ENCODE assay signal across 16 mouse cellular contexts in the genomic region with DNA sequence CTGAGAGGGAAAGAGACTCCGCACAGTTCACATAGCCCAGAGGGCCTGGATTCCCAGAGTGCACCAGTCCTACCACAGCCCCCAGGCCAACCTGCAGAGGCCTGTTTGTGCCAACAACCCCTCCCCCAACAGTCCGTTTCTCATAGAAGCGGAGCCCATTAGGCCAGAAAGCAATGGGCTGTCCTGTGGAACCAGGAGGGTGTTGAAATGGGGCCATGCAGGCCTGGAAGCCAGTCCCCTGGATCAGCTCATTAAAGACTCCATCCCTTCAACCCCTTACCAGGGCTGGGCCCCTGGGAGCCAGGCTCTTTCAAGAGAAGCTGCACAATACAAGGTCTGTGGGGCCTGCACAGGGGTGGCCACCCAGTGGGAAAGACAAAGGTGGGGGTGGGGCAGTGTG. TPM values are rescaled to one million over a fixed set of nuclear protein-coding genes. Genes with fewer than 3 reads are reported as not detected.
A peak's percentile ranks its signal among the peaks of the same experiment; 100 is the strongest.
DNase-seq lines count a peak whose midpoint lies in the region; ATAC-seq and TF ChIP-seq lines count a peak whose summit lies in the region.
"Had no signal": no experiment of that assay in that cellular context is flagged by ENCODE, and none has a peak within 500 bp of the region (broad histone marks: within the 10 kb centered on the region; RNA-seq: fewer than 3 reads in every experiment).

No protein-coding gene starts in this region.

- peak overlapping the region; percentile 66 for H3K27ac ChIP-seq in layer of hippocampus, adult 2 months
- H3K27ac ChIP-seq in forebrain, embryonic 11.5 days (ENCODE audit: low read depth, low read length), result peak overlapping the region; percentile 95
- H3K27ac ChIP-seq in hindbrain, postnatal 0 days, result no peak overlapping the region
- H3K27ac ChIP-seq in midbrain, embryonic 15.5 days, result peak overlapping the region; percentile 28
- H3K27ac ChIP-seq: gastrocnemius, adult 2 months; kidney, embryonic 15.5 days; stomach, postnatal 0 days had no signal

- peak; percentile 94 for ATAC-seq in forebrain, embryonic 11.5 days (replicated peaks; ENCODE audit: low FRiP score)
- peak; percentile 19; the same call in 1 of the 2 replicates for ATAC-seq in hindbrain, postnatal 0 days
- ATAC-seq in midbrain, embryonic 15.5 days (replicated peaks), result 0 out of 2 replicates have a peak, but pooled peaks have one; percentile 30

- peak overlapping the region; percentile 12; the same call in 1 of the 2 replicates for H3K9ac ChIP-seq in forebrain, embryonic 11.5 days (ENCODE audit: low read length)
- no peak overlapping the region for H3K9ac ChIP-seq in hindbrain, postnatal 0 days (replicated peaks; ENCODE audit: low read length)
- no peak overlapping the region for H3K9ac ChIP-seq in midbrain, embryonic 15.5 days
- H3K9ac ChIP-seq: kidney, embryonic 15.5 days had no signal

- no peak overlapping the region for H3K4me2 ChIP-seq in forebrain, embryonic 11.5 days (ENCODE audit: low read depth, low read length, severe bottlenecking)
- no peak overlapping the region for H3K4me2 ChIP-seq in hindbrain, postnatal 0 days (ENCODE audit: low read depth, low read length)
- no peak overlapping the region for H3K4me2 ChIP-seq in midbrain, embryonic 15.5 days
- H3K4me2 ChIP-seq: kidney, embryonic 15.5 days had no signal

- peak; percentile 53 to 80 for DNase-seq in layer of hippocampus, adult 2 months (ENCODE audit: low spot score in 2 of 2)
- DNase-seq in layer of hippocampus, postnatal 25 days (ENCODE audit: extremely low spot score in 1 of 2, low spot score in 1 of 2), result no peak
- peak; percentile 90 for DNase-seq in forebrain, embryonic 11.5 days (ENCODE audit: low spot score)
- DNase-seq in hindbrain, postnatal 0 days (ENCODE audit: low spot score), result peak; percentile 38
- no peak for DNase-seq in kidney, postnatal 10 days
- no peak for DNase-seq in kidney, adult 9 months
- DNase-seq in adrenal gland, adult (ENCODE audit: inconsistent age in 2 of 2, low spot score in 1 of 2), result no peak
- DNase-seq: adrenal gland, postnatal 36 days; gastrocnemius, adult 2 months; heart, postnatal 10 days; liver; lung, postnatal 36 days had no signal

- no peak for TF ChIP-seq CTCF in layer of hippocampus, adult 2 months (conservative IDR thresholded peaks at IDR 0.05)
- TF ChIP-seq CTCF in hindbrain, postnatal 0 days (IDR thresholded peaks at IDR 0.05; ENCODE audit: low read depth), result no peak

- H3K4me1 ChIP-seq in forebrain, embryonic 11.5 days (replicated peaks; ENCODE audit: control insufficient read depth, insufficient read depth, low read length), result peaks cover 23% of the 10 kb centered on the region; the same call in 1 of the 2 replicates
- H3K4me1 ChIP-seq in hindbrain, postnatal 0 days (ENCODE audit: insufficient read depth, low read length), result peaks cover 12% of the 10 kb centered on the region; the same call in 1 of the 2 replicates
- H3K4me1 ChIP-seq in midbrain, embryonic 15.5 days, result peaks cover 14% of the 10 kb centered on the region

- H3K9me3 ChIP-seq in forebrain, embryonic 11.5 days (ENCODE audit: control insufficient read depth, low read length), result no peaks in the 10 kb centered on the region
- H3K9me3 ChIP-seq in hindbrain, postnatal 0 days (ENCODE audit: low read length), result no peaks in the 10 kb centered on the region
- no peaks in the 10 kb centered on the region for H3K9me3 ChIP-seq in midbrain, embryonic 15.5 days
- H3K9me3 ChIP-seq: kidney, embryonic 15.5 days had no signal

- 20% methylated on average over 3 of the region's 3 CpGs for WGBS in forebrain, embryonic 11.5 days
- 28% methylated on average over 3 of the region's 3 CpGs for WGBS in hindbrain, postnatal 0 days
- 27% methylated on average over 3 of the region's 3 CpGs for WGBS in midbrain, embryonic 15.5 days

- peaks cover 13% of the 10 kb centered on the region; the same call in 1 of the 2 replicates for H3K36me3 ChIP-seq in forebrain, embryonic 11.5 days (ENCODE audit: control insufficient read depth, insufficient read depth, low read length)
- peaks cover 56% of the 10 kb centered on the region for H3K36me3 ChIP-seq in hindbrain, postnatal 0 days (ENCODE audit: insufficient read depth, low read length)
- peaks cover 54% of the 10 kb centered on the region for H3K36me3 ChIP-seq in midbrain, embryonic 15.5 days (replicated peaks)
- H3K36me3 ChIP-seq: kidney, embryonic 15.5 days had no signal

- no peak overlapping the region for H3K4me3 ChIP-seq in layer of hippocampus, adult 2 months
- no peak overlapping the region for H3K4me3 ChIP-seq in forebrain, embryonic 11.5 days (ENCODE audit: low read depth, low read length)
- H3K4me3 ChIP-seq in hindbrain, postnatal 0 days (ENCODE audit: low read length), result no peak overlapping the region
- H3K4me3 ChIP-seq in midbrain, embryonic 15.5 days, result no peak overlapping the region
- H3K4me3 ChIP-seq: gastrocnemius, adult 2 months; kidney, embryonic 15.5 days had no signal

- no peaks in the 10 kb centered on the region for H3K27me3 ChIP-seq in forebrain, embryonic 11.5 days (ENCODE audit: control insufficient read depth, insufficient read depth, low read length)
- no peaks in the 10 kb centered on the region for H3K27me3 ChIP-seq in hindbrain, postnatal 0 days (ENCODE audit: insufficient read depth, low read length)
- H3K27me3 ChIP-seq in midbrain, embryonic 15.5 days (replicated peaks), result no peaks in the 10 kb centered on the region
- H3K27me3 ChIP-seq: kidney, embryonic 15.5 days had no signal

RNA-seq across cellular contexts. Expression of gene Kif1a, which starts 22.1 kb away (rescaled TPM):
- total RNA-seq in layer of hippocampus, adult 2 months (2021), result 100 to 1,000 TPM; 609 to 644 TPM
- total RNA-seq in layer of hippocampus, postnatal 25 days (2021), result 100 to 1,000 TPM; 592 to 639 TPM
- 79.7 and 86.0 TPM in 2 replicates for polyA plus RNA-seq in forebrain, embryonic 11.5 days (2014; fragmentation: Nextera tagmentation; extraction: Ambion mirVana)
- 600 and 696 TPM in 2 replicates for total RNA-seq in hindbrain, postnatal 0 days (2014; rRNA removed)
- 651 and 675 TPM in 2 replicates for polyA plus RNA-seq in hindbrain, postnatal 0 days (2015; fragmentation: Nextera tagmentation; extraction: Ambion mirVana)
- polyA plus RNA-seq in midbrain, embryonic 15.5 days (2015; fragmentation: Nextera tagmentation; extraction: Ambion mirVana), result 498 and 502 TPM in 2 replicates
- total RNA-seq: common myeloid progenitor, adult 5-6 weeks had no signal

RNA-seq across cellular contexts. Expression of gene Agxt, which starts 55.4 kb away (rescaled TPM):
- not detected for total RNA-seq in layer of hippocampus, adult 2 months (2021)
- total RNA-seq in layer of hippocampus, postnatal 25 days (2021), result not detected
- polyA plus RNA-seq in forebrain, embryonic 11.5 days (2014; fragmentation: Nextera tagmentation; extraction: Ambion mirVana), result not detected in 2 replicates
- total RNA-seq in hindbrain, postnatal 0 days (2014; rRNA removed), result not detected in 2 replicates
- not detected in 2 replicates for polyA plus RNA-seq in hindbrain, postnatal 0 days (2015; fragmentation: Nextera tagmentation; extraction: Ambion mirVana)
- polyA plus RNA-seq in midbrain, embryonic 15.5 days (2015; fragmentation: Nextera tagmentation; extraction: Ambion mirVana), result not detected in 2 replicates
- total RNA-seq: adrenal gland, postnatal 36 days; common myeloid progenitor, adult 5-6 weeks; gastrocnemius, adult 2 months; heart, postnatal 10 days had no signal

Comparison
In these comparisons a context has a peak if more than half of its experiments do, and no peak if none do; other contexts are left out.
1. DNase-seq: peak in layer of hippocampus, adult 2 months (2 of 2), forebrain, embryonic 11.5 days (single experiment) and hindbrain, postnatal 0 days (single experiment); none in layer of hippocampus, postnatal 25 days (0 of 2), kidney, postnatal 10 days (single experiment), kidney, adult 9 months (single experiment) and adrenal gland, adult (0 of 2).
2. ATAC-seq: peak in every context shown above with its lines; median percentile 94 in forebrain, embryonic 11.5 days; 30 in midbrain, embryonic 15.5 days; 19 in hindbrain, postnatal 0 days.